Mouse (Mus musculus): ENCODE measurements at regions not wholly inside any gene's neighbourhood (a gene's known extent, or its start where the extent isn't known, plus 50 kb on each side); places are given as distances from the start of the nearest gene placed in this dataset.

DNA sequence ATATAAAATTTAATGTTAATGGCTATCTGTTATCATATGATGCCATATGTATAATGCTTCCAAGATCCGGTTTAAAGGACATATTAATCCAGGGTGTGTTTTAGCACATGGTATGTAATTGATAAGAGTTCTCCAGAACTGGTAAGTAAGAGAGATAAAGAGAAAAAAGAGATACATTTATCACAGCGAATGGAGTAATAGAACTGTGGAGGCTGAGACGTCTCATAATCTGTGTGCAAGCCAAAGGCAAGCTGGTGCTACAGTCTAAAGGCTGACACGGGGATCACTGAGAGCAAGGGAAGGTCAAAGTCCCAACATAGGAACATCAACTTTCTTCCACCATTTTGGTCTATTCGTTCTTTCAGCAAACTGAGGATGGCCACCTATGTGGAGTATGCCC is 146.0 kb upstream of the Smarcad1 start:
- no peak overlapping the region for H3K4me3 ChIP-seq (ENCODE audit: control insufficient read depth, low read depth, low read length)
- TF ChIP-seq CTCF (IDR thresholded peaks at IDR 0.05; ENCODE audit: control insufficient read depth, insufficient read depth, insufficient replicate concordance, low read depth, low read length) (no peak), POLR2A (IDR thresholded peaks at IDR 0.05; ENCODE audit: control insufficient read depth, low read depth, low read length) (no peak)
- H3K36me3 ChIP-seq (ENCODE audit: control insufficient read depth, insufficient read depth, low read length) = no peaks in the 10 kb centered on the region
- no peaks in the 10 kb centered on the region for H3K4me1 ChIP-seq (ENCODE audit: control insufficient read depth, insufficient read depth, low read length)
- no peaks in the 10 kb centered on the region for H3K27me3 ChIP-seq (ENCODE audit: control insufficient read depth, insufficient read depth, low read length)
- H3K27ac ChIP-seq (ENCODE audit: control insufficient read depth, insufficient read depth, low read depth, low read length) = no peak overlapping the region

All from testis, adult 2 months (tissue).